Mouse (Mus musculus) testis, adult 2 months (tissue): ENCODE measurements at regions not wholly inside any gene's neighbourhood (a gene's known extent, or its start where the extent isn't known, plus 50 kb on each side); places are given as distances from the start of the nearest gene placed in this dataset.

ENCODE experiments used
- H3K27ac ChIP-seq: fragments of 200-500 bp; 2 replicates; pipeline ENCODE4 v1.5.1; 2012; ENCODE audit warnings: low read depth, low read length; ENCODE audit not compliant: control insufficient read depth, insufficient read depth
- H3K27me3 ChIP-seq: fragments of 200-500 bp; 2 replicates; pipeline ENCODE4 v1.6.1; 2012; ENCODE audit warnings: mild to moderate bottlenecking, low read length, moderate library complexity; ENCODE audit not compliant: control insufficient read depth, insufficient read depth
- H3K36me3 ChIP-seq: fragments of 200-500 bp; 2 replicates; pipeline ENCODE4 v1.6.1; 2012; ENCODE audit warnings: mild to moderate bottlenecking, low read length; ENCODE audit not compliant: control insufficient read depth, insufficient read depth
- H3K4me1 ChIP-seq: fragments of 200-500 bp; 2 replicates; pipeline ENCODE4 v1.6.1; 2012; ENCODE audit warnings: low read length; ENCODE audit not compliant: control insufficient read depth, insufficient read depth
- H3K4me3 ChIP-seq: fragments of 200-500 bp; 2 replicates; pipeline ENCODE4 v1.5.1; 2012; ENCODE audit warnings: low read depth, mild to moderate bottlenecking, low read length, moderate library complexity, mixed read lengths; ENCODE audit not compliant: control insufficient read depth
- CTCF ChIP-seq: fragments of 200-500 bp; IDR thresholded peaks from 2 replicates; pipeline ENCODE4 v1.5.1; 2012; ENCODE audit warnings: low read depth, mild to moderate bottlenecking, inconsistent platforms, low read length, moderate library complexity; ENCODE audit not compliant: control insufficient read depth, insufficient read depth, insufficient replicate concordance
- POLR2A ChIP-seq: fragments of 200-500 bp; IDR thresholded peaks from 2 replicates; pipeline ENCODE4 v1.6.1; 2012; ENCODE audit warnings: low read depth, mild to moderate bottlenecking, inconsistent platforms, low read length, moderate library complexity; ENCODE audit not compliant: control insufficient read depth

DNA sequence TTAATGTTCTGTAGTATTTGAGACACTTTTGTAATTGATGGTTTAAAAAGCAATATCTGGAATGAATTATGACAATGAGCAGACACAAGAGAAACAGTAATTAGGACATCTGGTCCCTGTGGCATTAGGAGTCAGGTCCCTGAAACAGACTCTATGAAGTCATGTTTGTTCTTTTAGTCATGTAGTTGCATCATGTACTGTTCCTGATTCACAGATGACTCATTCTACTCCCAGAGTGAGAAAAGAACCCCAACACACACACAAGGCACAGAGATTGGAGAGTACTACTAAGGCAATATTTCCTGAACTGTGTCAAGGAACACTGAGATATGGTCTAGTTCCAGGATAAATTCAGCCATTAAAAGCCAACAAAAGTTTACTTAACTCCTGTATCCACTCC is 75.1 kb upstream of the Serpinb6d start:
- H3K36me3 ChIP-seq: no peaks in the 10 kb centered on the region
- no peak overlapping the region for H3K4me3 ChIP-seq
- no peak overlapping the region for H3K27ac ChIP-seq
- H3K27me3 ChIP-seq: no peaks in the 10 kb centered on the region
- no peaks in the 10 kb centered on the region for H3K4me1 ChIP-seq
- TF ChIP-seq CTCF: no peak
- TF ChIP-seq POLR2A: no peak
